Mouse (Mus musculus) ES-E14 (cell line): ENCODE data around the gene Ccdc151.

Source experiments
- CHD2 ChIP-seq: IDR thresholded peaks from 2 replicates; pipeline ENCODE4 v1.6.1; 2014; ENCODE audit warnings: mild to moderate bottlenecking, low read depth, low read length, inconsistent platforms
- HCFC1 ChIP-seq: IDR thresholded peaks from 2 replicates; pipeline ENCODE4 v1.6.1; 2012; ENCODE audit warnings: low read length, inconsistent platforms, borderline replicate concordance; ENCODE audit not compliant: insufficient read depth
- ZC3H11A ChIP-seq: IDR thresholded peaks from 2 replicates; pipeline ENCODE4 v1.6.1; 2012; ENCODE audit warnings: low read depth, mild to moderate bottlenecking, inconsistent platforms, low read length, borderline replicate concordance
- ZNF384 ChIP-seq: IDR thresholded peaks from 2 replicates; pipeline ENCODE4 v1.6.1; 2012; ENCODE audit warnings: low read depth, low read length, inconsistent platforms

- TF ChIP-seq CHD2 = no peak
- no peak for TF ChIP-seq ZC3H11A
- no peak for TF ChIP-seq HCFC1
- no peak for TF ChIP-seq ZNF384
These were observed 25.7 kb downstream of the Ccdc151 start for GRCm38 (mm10) chr9:21976626-21977175.
